Mouse (Mus musculus) brain, embryonic 14.5 days (tissue): ENCODE measurements around the gene Pard3b. TPM values are rescaled to one million over a fixed set of nuclear protein-coding genes. Genes with fewer than 3 reads are reported as not detected.

Experiments used
- DNase-seq: peaks from one replicate; pipeline ENCODE4 v3.0.0-alpha.2; 2011; ENCODE audit warnings: low read depth
- CTCF ChIP-seq: fragments of 200-500 bp; IDR thresholded peaks from 2 replicates; pipeline ENCODE4 v1.5.1; 2012; ENCODE audit warnings: inconsistent platforms, mild to moderate bottlenecking, moderate library complexity, borderline replicate concordance; ENCODE audit not compliant: insufficient read depth, insufficient read length; ENCODE audit errors: extremely low read depth
- POLR2A ChIP-seq: fragments of 200-500 bp; IDR thresholded peaks from 2 replicates; pipeline ENCODE4 v1.6.1; 2012; ENCODE audit warnings: mild to moderate bottlenecking, inconsistent platforms, borderline replicate concordance; ENCODE audit not compliant: poor library complexity, insufficient read depth, insufficient read length, severe bottlenecking; ENCODE audit errors: extremely low read depth
- polyA plus RNA-seq: library from polyadenylated mRNA; depleted of rRNA; stranded (reverse); fragments of >200 nt; gene quantifications from 2 replicates; pipeline ENCODE4 v1.2.3, GENCODE M21; 2012

Gene Pard3b
- polyA plus RNA-seq, 1 experiment: 3.8 TPM

- TF ChIP-seq CTCF (no peak), POLR2A (no peak)
- peak; percentile 24 for DNase-seq
Observed at GRCm38 (mm10) chr1:62683498-62683897, 1044.9 kb downstream of the Pard3b start.

GRCm38 (mm10) chr1:62687511-62687910 is 1048.9 kb downstream of the Pard3b start:
- DNase-seq: peak; percentile 39
- no peak for TF ChIP-seq POLR2A
- TF ChIP-seq CTCF: no peak

- no peak for TF ChIP-seq POLR2A
- TF ChIP-seq CTCF: no peak
- DNase-seq: no peak
Observed at GRCm38 (mm10) chr1:62691175-62691574, 1052.6 kb downstream of the Pard3b start.
